Mouse (Mus musculus): ENCODE results near the gene Kcnq1.
A peak's percentile ranks its signal among the peaks of the same experiment; 100 is the strongest.

Kcnq1 gene

GRCm38 (mm10) chr7:143419585-143420160 is 313.5 kb downstream of the Kcnq1 start:
- DNase-seq (ENCODE audit: low read depth) = no peak

GRCm38 (mm10) chr7:143428142-143428813 is 322.1 kb downstream of the Kcnq1 start:
- no peak for DNase-seq (ENCODE audit: low read depth)

GRCm38 (mm10) chr7:143428814-143429499 is 322.8 kb downstream of the Kcnq1 start:
- DNase-seq (ENCODE audit: low read depth) = no peak

- no peak for DNase-seq (ENCODE audit: low read depth)
Observed at GRCm38 (mm10) chr7:143432631-143433030, 326.5 kb downstream of the Kcnq1 start.

- DNase-seq (ENCODE audit: low read depth) = no peak
Observed at GRCm38 (mm10) chr7:143433331-143433730, 327.2 kb downstream of the Kcnq1 start.

GRCm38 (mm10) chr7:143437231-143437893 is 331.2 kb downstream of the Kcnq1 start:
- DNase-seq (ENCODE audit: low read depth) = no peak

- no peak for DNase-seq (ENCODE audit: low read depth)
Observed at GRCm38 (mm10) chr7:143437894-143438581, 331.9 kb downstream of the Kcnq1 start.

GRCm38 (mm10) chr7:143438965-143439364 is 332.8 kb downstream of the Kcnq1 start:
- DNase-seq (ENCODE audit: low read depth) = no peak

- no peak for DNase-seq (ENCODE audit: low read depth)
Observed at GRCm38 (mm10) chr7:143444580-143444954, 338.4 kb downstream of the Kcnq1 start.

GRCm38 (mm10) chr7:143444955-143445648 is 338.9 kb downstream of the Kcnq1 start:
- DNase-seq (ENCODE audit: low read depth) = no peak

- no peak for DNase-seq (ENCODE audit: low read depth)
Observed at GRCm38 (mm10) chr7:143445651-143446460, 339.7 kb downstream of the Kcnq1 start.

GRCm38 (mm10) chr7:143447130-143447529 is 341.0 kb downstream of the Kcnq1 start:
- DNase-seq (ENCODE audit: low read depth) = no peak

- DNase-seq (ENCODE audit: low read depth) = no peak
Observed at GRCm38 (mm10) chr7:143458963-143459331, 352.8 kb downstream of the Kcnq1 start.

- peak; percentile 24 for DNase-seq (ENCODE audit: low read depth)
Observed at GRCm38 (mm10) chr7:143459332-143460211, 353.4 kb downstream of the Kcnq1 start.

GRCm38 (mm10) chr7:143460217-143460834 is 354.2 kb downstream of the Kcnq1 start:
- DNase-seq (ENCODE audit: low read depth) = no peak

GRCm38 (mm10) chr7:143460874-143461273 is 354.7 kb downstream of the Kcnq1 start, which contains the start of gene Cdkn1c:
Cdkn1c (minus strand) TSS chr7:143461050.
- DNase-seq (ENCODE audit: low read depth) = peak; percentile 89

GRCm38 (mm10) chr7:143461294-143461870 is 355.2 kb downstream of the Kcnq1 start:
- DNase-seq (ENCODE audit: low read depth) = no peak

- DNase-seq (ENCODE audit: low read depth) = peak; percentile 22
Observed at GRCm38 (mm10) chr7:143461920-143462319, 355.8 kb downstream of the Kcnq1 start.

- DNase-seq (ENCODE audit: low read depth) = no peak
Observed at GRCm38 (mm10) chr7:143462516-143462915, 356.4 kb downstream of the Kcnq1 start.
